Mouse (Mus musculus) adrenal gland, postnatal 25 days (tissue): ENCODE measurements at regions not wholly inside any gene's neighbourhood (a gene's known extent, or its start where the extent isn't known, plus 50 kb on each side); places are given as distances from the start of the nearest gene placed in this dataset.
A peak's percentile ranks its signal among the peaks of the same experiment; 100 is the strongest.

ENCODE experiments used
- DNase-seq: peaks from one replicate; pipeline ENCODE4 v3.0.0; 2021; ENCODE audit warnings: mixed read lengths

- no peak for DNase-seq
Measured at GRCm38 (mm10) chr1:44957125-44957524, 354.2 kb upstream of the Col3a1 start.

GRCm38 (mm10) chr1:44987171-44987570 is 324.2 kb upstream of the Col3a1 start:
- DNase-seq: no peak

- DNase-seq: no peak
Measured at GRCm38 (mm10) chr1:45020516-45020915, 290.8 kb upstream of the Col3a1 start.

GRCm38 (mm10) chr1:45021234-45021633 is 290.1 kb upstream of the Col3a1 start:
- DNase-seq: no peak

GRCm38 (mm10) chr1:45022146-45022841 is 289.0 kb upstream of the Col3a1 start:
- peak; percentile 84 for DNase-seq

GRCm38 (mm10) chr1:45023336-45023735 is 288.0 kb upstream of the Col3a1 start:
- no peak for DNase-seq

- no peak for DNase-seq
Measured at GRCm38 (mm10) chr1:45031436-45032027, 279.8 kb upstream of the Col3a1 start.

- no peak for DNase-seq
Measured at GRCm38 (mm10) chr1:45033343-45033742, 278.0 kb upstream of the Col3a1 start.

- no peak for DNase-seq
Measured at GRCm38 (mm10) chr1:45041328-45041727, 270.0 kb upstream of the Col3a1 start.

GRCm38 (mm10) chr1:45041815-45042214 is 269.5 kb upstream of the Col3a1 start:
- no peak for DNase-seq

- no peak for DNase-seq
Measured at GRCm38 (mm10) chr1:45043245-45043926, 268.0 kb upstream of the Col3a1 start.

GRCm38 (mm10) chr1:45090841-45091535 is 220.3 kb upstream of the Col3a1 start:
- DNase-seq: no peak

- no peak for DNase-seq
Measured at GRCm38 (mm10) chr1:45100966-45101365, 210.4 kb upstream of the Col3a1 start.

- no peak for DNase-seq
Measured at GRCm38 (mm10) chr1:45116409-45117144, 194.8 kb upstream of the Col3a1 start.

- no peak for DNase-seq
Measured at GRCm38 (mm10) chr1:45135152-45135714, 176.1 kb upstream of the Col3a1 start.

GRCm38 (mm10) chr1:45147019-45147418 is 164.3 kb upstream of the Col3a1 start:
- DNase-seq: no peak

- DNase-seq: no peak
Measured at GRCm38 (mm10) chr1:45181632-45182031, 129.7 kb upstream of the Col3a1 start.

- DNase-seq: no peak
Measured at GRCm38 (mm10) chr1:45185341-45185740, 126.0 kb upstream of the Col3a1 start.

- DNase-seq: no peak
Measured at GRCm38 (mm10) chr1:45207926-45208325, 103.4 kb upstream of the Col3a1 start.

- no peak for DNase-seq
Measured at GRCm38 (mm10) chr1:45216272-45216671, 95.1 kb upstream of the Col3a1 start.
